Mouse (Mus musculus) gastrocnemius, postnatal 4 days (tissue): ENCODE results near the gene Tmem106a. TPM values are rescaled to one million over a fixed set of nuclear protein-coding genes. Genes with fewer than 3 reads are reported as not detected.
"Not testable (repeated sequence)": the region's sequence is repeated elsewhere in the genome, so short reads cannot be mapped to it uniquely, and the experiment has no call there.

Experiments used
- DNase-seq, 2 experiments: peaks; one replicate each; pipeline ENCODE4 v3.0.0; 2021 to 2022; ENCODE audit warnings: low spot score in 2 of 2, mixed read lengths in 2 of 2
- long read RNA-seq, 2 experiments: library from polyadenylated mRNA; stranded (forward); transcript quantifications; one replicate each; pipeline ENCODE4 v2.0.0; 2021
- total RNA-seq, 2 experiments: library from RNA; stranded (reverse); gene quantifications; 2 replicates each; pipeline ENCODE4 v1.2.3; 2021

Tmem106a gene
- total RNA-seq = 10 to 100 TPM in 1 of 2 experiments, 1 to 10 TPM in 1; 7.0 to 14.0 TPM
- long read RNA-seq, experiment 1, transcript Tmem106a-201 (9 exons, 2,304 nt) = major isoform, 6 of 11 reads
- long read RNA-seq, experiment 1, partial matches to known transcripts = 3 of 11 reads
- long read RNA-seq, experiment 1, other reads (novel, unspliced or antisense) = 2 of 11 reads
- long read RNA-seq, experiment 2, partial matches to known transcripts = 2 of 6 reads
- long read RNA-seq, experiment 2, other reads (novel, unspliced or antisense) = 0 of 6 reads

- peak; percentile 47 to 74 for DNase-seq
These were observed at the start of gene Tmem106a for GRCm38 (mm10) chr11:101582054-101583035. TSS of gene Tmem106a (plus strand) at chr11:101582242.

GRCm38 (mm10) chr11:101543533-101543932, 38.5 kb upstream of the Tmem106a start:
- no peak for DNase-seq

DNA sequence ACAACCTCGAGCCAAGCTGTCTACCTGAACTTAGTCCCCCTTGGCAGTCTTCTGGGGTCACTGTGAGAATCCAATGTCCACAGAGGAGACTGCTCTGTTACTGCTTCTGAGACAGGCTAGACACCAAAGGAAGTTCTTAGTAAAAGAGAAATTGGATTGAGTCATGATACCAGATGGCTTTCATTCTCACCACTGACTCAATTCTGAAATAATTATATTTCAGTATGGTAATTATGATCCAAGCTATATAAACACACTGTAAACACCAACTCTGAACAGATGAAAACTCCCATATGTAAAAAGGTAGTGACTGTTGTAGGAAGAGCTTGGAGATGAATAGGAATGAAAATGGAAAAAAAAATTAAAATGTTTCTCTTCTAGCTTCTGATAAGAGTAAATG, 37.9 kb upstream of the Tmem106a start:
- DNase-seq = no peak

GRCm38 (mm10) chr11:101548526-101548925, 33.5 kb upstream of the Tmem106a start:
- no peak for DNase-seq

GRCm38 (mm10) chr11:101551751-101552475, 30.1 kb upstream of the Tmem106a start, which contains the start of the genes Brca1 and Nbr1:
TSS of gene Brca1 (minus strand) at chr11:101551955.
TSS of gene Nbr1 (plus strand) at chr11:101552149.
- DNase-seq = peak; percentile 82 to 95

- peak; percentile 82 to 97 for DNase-seq
These were observed 29.4 kb upstream of the Tmem106a start for GRCm38 (mm10) chr11:101552476-101553300.

DNA sequence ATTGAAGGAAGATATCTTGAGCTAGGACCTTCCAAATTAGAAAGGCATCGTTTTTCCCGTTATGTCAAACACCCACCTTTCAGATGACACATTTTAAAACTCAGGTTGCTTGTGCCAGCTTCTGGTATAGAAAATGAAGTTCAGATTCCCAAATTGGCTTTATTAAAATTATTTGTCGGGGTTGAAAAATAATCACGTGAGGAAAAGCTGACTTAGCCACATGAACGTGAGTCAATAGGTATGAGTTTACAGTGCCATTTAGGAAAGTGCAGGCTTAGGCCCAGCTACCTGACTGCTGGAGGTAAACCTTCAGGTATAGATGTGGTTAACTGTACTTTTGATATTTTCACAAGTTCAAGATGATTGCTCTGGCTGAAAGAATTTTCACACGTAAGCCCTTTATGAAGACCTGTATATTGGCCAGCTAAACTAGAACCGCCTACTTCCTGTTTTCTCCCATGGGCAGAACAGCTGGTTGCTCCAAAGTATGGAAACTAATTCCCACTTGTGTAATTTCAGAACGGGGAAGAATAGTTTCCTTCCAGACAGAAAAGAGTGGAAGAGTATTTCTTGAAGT, 28.6 kb upstream of the Tmem106a start:
- DNase-seq = no peak

DNA sequence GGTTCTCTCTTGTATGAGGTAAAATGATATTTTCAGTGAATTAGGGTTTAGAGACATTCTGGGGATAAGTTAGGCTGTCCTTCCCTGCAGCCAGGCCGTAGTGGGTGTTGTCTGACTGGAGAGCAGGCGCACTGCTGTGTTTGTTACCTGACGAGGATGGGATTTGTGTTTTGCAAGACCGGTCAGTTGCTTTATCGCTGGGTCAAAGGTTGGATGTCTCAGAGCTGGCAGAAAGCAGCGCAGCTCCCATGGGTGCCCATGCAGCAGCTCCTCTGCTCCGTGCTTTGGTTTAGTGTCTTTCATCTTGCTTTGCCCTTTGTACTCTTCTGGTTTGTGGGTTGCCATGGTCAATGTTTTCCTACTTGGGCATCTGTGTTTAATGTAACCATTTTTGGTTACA, 25.5 kb upstream of the Tmem106a start:
- DNase-seq = no peak

DNA sequence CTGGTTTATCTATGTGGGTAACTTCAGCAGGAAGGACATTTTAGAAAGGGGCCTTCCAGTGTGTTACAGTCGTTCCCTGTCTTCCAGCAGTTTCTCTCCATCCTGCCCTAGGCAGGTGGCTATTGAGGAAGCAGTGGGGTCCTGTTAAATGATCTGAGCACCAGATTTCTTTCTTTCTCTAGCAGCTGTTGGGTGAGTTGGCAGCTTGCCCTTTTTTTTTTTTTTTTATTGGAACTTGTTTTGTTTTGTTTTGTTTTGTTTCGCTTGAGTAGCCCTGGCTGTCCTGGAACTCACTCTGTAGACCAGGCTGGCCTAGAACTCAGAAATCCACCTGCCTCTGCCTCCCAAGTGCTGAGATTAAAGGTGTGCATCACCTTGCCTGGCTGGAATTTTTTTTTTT, 25.1 kb upstream of the Tmem106a start:
- no peak for DNase-seq

GRCm38 (mm10) chr11:101562391-101562790, 19.7 kb upstream of the Tmem106a start:
- peak in 1 of 2 experiments; percentile 43 for DNase-seq

GRCm38 (mm10) chr11:101568421-101568820, 13.6 kb upstream of the Tmem106a start:
- no peak for DNase-seq

DNA sequence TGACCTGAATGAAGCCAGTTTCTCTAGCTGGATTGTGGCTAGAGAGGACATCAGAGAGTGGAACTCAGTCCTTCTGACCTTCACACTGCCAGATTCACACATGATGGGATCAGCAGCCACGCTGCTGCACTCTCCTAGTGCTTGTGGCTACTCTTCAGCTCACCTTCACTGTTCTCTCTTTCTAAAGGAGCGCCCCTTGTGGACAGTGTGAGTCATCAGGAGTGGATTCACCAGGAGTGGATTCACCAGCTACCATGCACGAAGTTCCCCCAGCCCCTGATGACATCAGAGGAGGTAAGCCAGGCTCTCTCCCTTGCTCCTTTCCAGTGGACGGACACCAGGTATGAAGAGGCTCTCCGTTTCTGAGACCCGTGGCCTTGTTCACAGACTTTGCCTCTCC, 5.9 kb upstream of the Tmem106a start:
- DNase-seq = no peak

- no peak for DNase-seq
These were observed 819 bp upstream of the Tmem106a start for GRCm38 (mm10) chr11:101581081-101581764.

DNA sequence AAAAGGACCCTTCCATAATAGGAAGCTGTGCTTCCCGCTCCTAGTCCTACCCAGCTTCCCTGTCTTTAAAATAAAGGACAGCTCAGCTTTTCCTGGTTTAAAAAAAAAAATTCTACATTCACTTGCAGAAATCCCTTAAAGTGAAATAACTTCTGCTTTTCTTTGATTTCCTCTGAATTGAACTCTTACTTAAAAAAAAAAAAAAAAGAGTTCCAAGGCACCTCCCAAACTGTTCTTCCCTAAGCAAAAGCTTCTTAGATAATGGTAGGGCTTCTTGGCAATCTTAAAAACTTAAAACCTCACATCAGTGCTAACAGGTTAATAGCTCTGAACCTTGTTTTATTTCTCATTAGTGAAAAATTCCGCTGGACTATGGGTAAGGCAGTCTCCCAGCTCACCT, 1.2 kb downstream of the Tmem106a start:
- no peak for DNase-seq

- DNase-seq = not testable (repeated sequence)
These were observed 3.0 kb downstream of the Tmem106a start for GRCm38 (mm10) chr11:101585031-101585430.

GRCm38 (mm10) chr11:101585805-101586204, 3.8 kb downstream of the Tmem106a start:
- DNase-seq = no peak

- no peak for DNase-seq
These were observed 5.6 kb downstream of the Tmem106a start for GRCm38 (mm10) chr11:101587676-101588075.

DNA sequence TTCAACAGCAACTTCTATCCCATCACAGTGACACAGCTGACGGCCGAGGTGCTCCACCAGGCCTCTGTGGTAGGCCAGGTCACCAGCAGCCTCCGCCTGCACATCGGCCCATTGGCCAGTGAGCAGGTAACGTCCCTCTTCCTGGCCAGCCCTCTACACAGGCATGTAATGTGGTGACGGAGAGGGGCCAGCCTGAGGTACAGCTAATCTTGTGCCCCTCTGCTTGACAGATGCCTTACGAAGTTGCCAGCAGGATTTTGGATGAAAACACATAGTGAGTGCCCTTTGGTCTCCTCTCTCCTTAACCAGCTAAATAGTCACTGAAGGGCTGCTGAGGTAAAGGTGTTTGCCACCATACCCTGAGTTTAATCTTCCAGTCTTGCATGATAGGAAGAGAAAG, 6.8 kb downstream of the Tmem106a start:
- DNase-seq = no peak

GRCm38 (mm10) chr11:101589444-101589843, 7.4 kb downstream of the Tmem106a start:
- peak in 1 of 2 experiments; percentile 53 for DNase-seq
